Mouse (Mus musculus): ENCODE measurements around the gene Vasp.

DNA sequence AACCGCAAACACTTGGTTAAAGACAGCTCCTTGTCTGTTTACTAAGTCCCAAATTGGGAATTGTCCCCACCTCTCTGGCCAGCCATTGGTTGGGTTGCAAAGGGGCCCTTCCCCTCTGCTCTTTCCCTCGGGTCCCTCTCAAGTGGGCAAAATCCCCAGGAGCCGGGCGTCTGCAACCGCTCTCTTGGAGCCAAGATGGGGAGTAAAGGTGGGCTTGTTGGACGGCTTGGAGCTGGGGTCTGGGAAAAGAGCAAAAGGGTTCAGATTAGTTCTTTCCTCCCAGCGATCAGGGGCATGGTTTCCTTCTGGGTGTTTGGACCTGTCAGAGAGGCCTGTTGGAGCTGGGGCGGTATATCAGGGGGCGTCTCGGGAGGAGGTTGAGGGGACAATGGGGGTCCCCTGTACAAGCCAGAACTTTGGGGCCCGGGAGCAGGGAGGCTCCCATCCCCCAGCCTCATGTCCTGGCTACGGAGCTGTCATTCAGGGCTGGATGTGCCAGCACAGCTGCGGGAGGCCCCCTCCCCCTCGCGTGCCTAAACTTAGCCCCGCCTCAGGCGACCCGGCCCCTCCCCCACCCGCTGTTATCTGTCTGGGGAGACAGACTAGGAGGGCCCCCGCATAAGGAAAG is 19.5 kb upstream of the Vasp start:
- no peak for TF ChIP-seq CTCF (IDR thresholded peaks at IDR 0.05; ENCODE audit: borderline replicate concordance, control insufficient read depth, extremely low read depth, insufficient read depth, low read length, poor library complexity)
- TF ChIP-seq POLR2A (IDR thresholded peaks at IDR 0.05; ENCODE audit: control insufficient read depth, extremely low read depth, insufficient read depth, low read length, poor library complexity), result no peak

All from thymus, adult 2 months (tissue).